Mouse (Mus musculus): ENCODE measurements around the gene Wwc2. TPM values are rescaled to one million over a fixed set of nuclear protein-coding genes. Genes with fewer than 3 reads are reported as not detected.
A peak's percentile ranks its signal among the peaks of the same experiment; 100 is the strongest.
"Not testable (repeated sequence)": the region's sequence is repeated elsewhere in the genome, so short reads cannot be mapped to it uniquely, and the experiment has no call there.

The Wwc2 gene
- polyA plus RNA-seq, 1 experiment from 2014 or later: 5.6 TPM

- peak overlapping the region; percentile 27 for H3K27ac ChIP-seq
- H3K36me3 ChIP-seq (ENCODE audit: inconsistent target): peaks cover 24% of the 10 kb centered on the region
- 5% methylated on average over 12 of the region's 12 CpGs for WGBS (ENCODE audit: missing documents)
- no peaks in the 10 kb centered on the region for H3K79me2 ChIP-seq (ENCODE audit: inconsistent target)
- H3K4me3 ChIP-seq (ENCODE audit: inconsistent target): peak overlapping the region; percentile 33
Observed at GRCm38 (mm10) chr8:47851824-47852502, 138.8 kb downstream of the Wwc2 start.

GRCm38 (mm10) chr8:47849842-47850241 lies 140.9 kb downstream of the Wwc2 start:
- H3K27ac ChIP-seq: no peak overlapping the region
- no peaks in the 10 kb centered on the region for H3K79me2 ChIP-seq (ENCODE audit: inconsistent target)
- WGBS (ENCODE audit: missing documents): 79% methylated on average over 8 of the region's 8 CpGs
- H3K4me3 ChIP-seq (ENCODE audit: inconsistent target): no peak overlapping the region
- peaks cover 23% of the 10 kb centered on the region for H3K36me3 ChIP-seq (ENCODE audit: inconsistent target)

- 96% methylated on average over 6 of the region's 6 CpGs for WGBS (ENCODE audit: missing documents)
- H3K4me3 ChIP-seq (ENCODE audit: inconsistent target): no peak overlapping the region
- H3K27ac ChIP-seq: no peak overlapping the region
- no peaks in the 10 kb centered on the region for H3K79me2 ChIP-seq (ENCODE audit: inconsistent target)
- H3K36me3 ChIP-seq (ENCODE audit: inconsistent target): peaks cover 24% of the 10 kb centered on the region
Observed at GRCm38 (mm10) chr8:47847931-47848330, 142.8 kb downstream of the Wwc2 start.

GRCm38 (mm10) chr8:47847161-47847560 lies 143.6 kb downstream of the Wwc2 start:
- Histone ChIP-seq H3K4me3 (ENCODE audit: inconsistent target) (no peak overlapping the region), H3K27ac (no peak overlapping the region), H3K36me3 (ENCODE audit: inconsistent target) (peaks cover 24% of the 10 kb centered on the region), H3K79me2 (ENCODE audit: inconsistent target) (no peaks in the 10 kb centered on the region)
- WGBS (ENCODE audit: missing documents): 97% methylated on average over 14 of the region's 14 CpGs

- Histone ChIP-seq H3K36me3 (ENCODE audit: inconsistent target) (peaks cover 28% of the 10 kb centered on the region), H3K27ac (no peak overlapping the region)
- 95% methylated on average over 13 of the region's 13 CpGs for WGBS (ENCODE audit: missing documents)
Observed at GRCm38 (mm10) chr8:47845956-47846355, 144.8 kb downstream of the Wwc2 start.

GRCm38 (mm10) chr8:47843651-47844050 lies 147.1 kb downstream of the Wwc2 start:
- 96% methylated on average over 10 of the region's 10 CpGs for WGBS (ENCODE audit: missing documents)
- Histone ChIP-seq H3K27ac (no peak overlapping the region), H3K79me2 (ENCODE audit: inconsistent target) (no peaks in the 10 kb centered on the region)

More at GRCm38 (mm10) chr8:47845956-47846355, 144.8 kb downstream of the Wwc2 start:
- no peak overlapping the region for H3K4me3 ChIP-seq (ENCODE audit: inconsistent target)
- H3K79me2 ChIP-seq (ENCODE audit: inconsistent target): no peaks in the 10 kb centered on the region

GRCm38 (mm10) chr8:47843063-47843462 lies 147.7 kb downstream of the Wwc2 start:
- Histone ChIP-seq H3K4me3 (ENCODE audit: inconsistent target) (no peak overlapping the region), H3K79me2 (ENCODE audit: inconsistent target) (no peaks in the 10 kb centered on the region), H3K36me3 (ENCODE audit: inconsistent target) (peaks cover 21% of the 10 kb centered on the region), H3K27ac (no peak overlapping the region)
- WGBS (ENCODE audit: missing documents): 97% methylated on average over 7 of the region's 7 CpGs

More at GRCm38 (mm10) chr8:47843651-47844050, 147.1 kb downstream of the Wwc2 start:
- Histone ChIP-seq H3K4me3 (ENCODE audit: inconsistent target) (no peak overlapping the region), H3K36me3 (ENCODE audit: inconsistent target) (peaks cover 25% of the 10 kb centered on the region)

- 78% methylated on average over 1 of the region's 1 CpGs for WGBS (ENCODE audit: missing documents)
- peaks cover 16% of the 10 kb centered on the region for H3K36me3 ChIP-seq (ENCODE audit: inconsistent target)
Observed at GRCm38 (mm10) chr8:47833944-47834343, 156.8 kb downstream of the Wwc2 start.

GRCm38 (mm10) chr8:47832616-47833015 lies 158.1 kb downstream of the Wwc2 start:
- H3K79me2 ChIP-seq (ENCODE audit: inconsistent target): no peaks in the 10 kb centered on the region
- H3K4me3 ChIP-seq (ENCODE audit: inconsistent target): no peak overlapping the region
- no peak overlapping the region for H3K27ac ChIP-seq
- peaks cover 22% of the 10 kb centered on the region for H3K36me3 ChIP-seq (ENCODE audit: inconsistent target)
- 88% methylated on average over 6 of the region's 6 CpGs for WGBS (ENCODE audit: missing documents)

More at GRCm38 (mm10) chr8:47833944-47834343, 156.8 kb downstream of the Wwc2 start:
- no peak overlapping the region for H3K4me3 ChIP-seq (ENCODE audit: inconsistent target)
- H3K27ac ChIP-seq: no peak overlapping the region
- H3K79me2 ChIP-seq (ENCODE audit: inconsistent target): no peaks in the 10 kb centered on the region

- Histone ChIP-seq H3K36me3 (ENCODE audit: inconsistent target) (peaks cover 22% of the 10 kb centered on the region), H3K27ac (no peak overlapping the region), H3K4me3 (ENCODE audit: inconsistent target) (no peak overlapping the region), H3K79me2 (ENCODE audit: inconsistent target) (no peaks in the 10 kb centered on the region)
- WGBS (ENCODE audit: missing documents): 94% methylated on average over 9 of the region's 9 CpGs
Observed at GRCm38 (mm10) chr8:47826911-47827310, 163.8 kb downstream of the Wwc2 start.

- Histone ChIP-seq H3K79me2 (ENCODE audit: inconsistent target) (no peaks in the 10 kb centered on the region), H3K4me3 (ENCODE audit: inconsistent target) (no peak overlapping the region), H3K36me3 (ENCODE audit: inconsistent target) (peaks cover 12% of the 10 kb centered on the region; the same call in 1 of the 2 replicates), H3K27ac (no peak overlapping the region)
- WGBS (ENCODE audit: missing documents): 96% methylated on average over 5 of the region's 5 CpGs
Observed at GRCm38 (mm10) chr8:47825596-47825995, 165.1 kb downstream of the Wwc2 start.

GRCm38 (mm10) chr8:47824182-47824581 lies 166.5 kb downstream of the Wwc2 start, which contains the start of gene Cldn22:
Gene Cldn22, plus strand, starts transcription at chr8:47824482.
- WGBS (ENCODE audit: missing documents): 92% methylated on average over 13 of the region's 13 CpGs
- Histone ChIP-seq H3K79me2 (ENCODE audit: inconsistent target) (no peaks in the 10 kb centered on the region), H3K36me3 (ENCODE audit: inconsistent target) (0 out of 2 replicates have a peak, but pooled peaks cover 8% of the 10 kb centered on the region), H3K27ac (no peak within 1 kb of the TSS), H3K4me3 (ENCODE audit: inconsistent target) (no peak within 1 kb of the TSS)

GRCm38 (mm10) chr8:47823777-47824176 lies 166.9 kb downstream of the Wwc2 start:
- no peaks in the 10 kb centered on the region for H3K79me2 ChIP-seq (ENCODE audit: inconsistent target)

GRCm38 (mm10) chr8:47822541-47822940 lies 168.2 kb downstream of the Wwc2 start:
- not testable (repeated sequence) for H3K4me3 ChIP-seq (ENCODE audit: inconsistent target); H3K79me2 ChIP-seq (ENCODE audit: inconsistent target); H3K27ac ChIP-seq; H3K36me3 ChIP-seq (ENCODE audit: inconsistent target)
- 70% methylated on average over 7 of the region's 9 CpGs for WGBS (ENCODE audit: missing documents)

More at GRCm38 (mm10) chr8:47823777-47824176, 166.9 kb downstream of the Wwc2 start:
- no peak overlapping the region for H3K27ac ChIP-seq
- H3K36me3 ChIP-seq (ENCODE audit: inconsistent target): 0 out of 2 replicates have a peak, but pooled peaks cover 6% of the 10 kb centered on the region
- no peak overlapping the region for H3K4me3 ChIP-seq (ENCODE audit: inconsistent target)
- 93% methylated on average over 10 of the region's 10 CpGs for WGBS (ENCODE audit: missing documents)

GRCm38 (mm10) chr8:47821843-47822242 lies 168.9 kb downstream of the Wwc2 start, which contains the start of gene Cldn24:
Gene Cldn24, plus strand, starts transcription at chr8:47822143.
- 82% methylated on average over 6 of the region's 6 CpGs for WGBS (ENCODE audit: missing documents)
- Histone ChIP-seq H3K4me3 (ENCODE audit: inconsistent target) (no peak within 1 kb of the TSS), H3K36me3 (ENCODE audit: inconsistent target) (no peaks in the 10 kb centered on the region), H3K27ac (no peak within 1 kb of the TSS), H3K79me2 (ENCODE audit: inconsistent target) (no peaks in the 10 kb centered on the region)
